Mouse (Mus musculus) lung, adult 2 months (tissue): ENCODE data around the gene Tekt3.

Experiments used
- CTCF ChIP-seq: fragments of 200-500 bp; IDR thresholded peaks from 2 replicates; pipeline ENCODE4 v1.5.1; 2011; ENCODE audit warnings: mild to moderate bottlenecking, low read length, control low read depth; ENCODE audit not compliant: insufficient read depth
- POLR2A ChIP-seq: fragments of 200-500 bp; IDR thresholded peaks from 2 replicates; pipeline ENCODE4 v1.6.1; 2011; ENCODE audit warnings: low read depth, mild to moderate bottlenecking, control low read depth, low read length, borderline replicate concordance; ENCODE audit errors: extremely low read depth

DNA sequence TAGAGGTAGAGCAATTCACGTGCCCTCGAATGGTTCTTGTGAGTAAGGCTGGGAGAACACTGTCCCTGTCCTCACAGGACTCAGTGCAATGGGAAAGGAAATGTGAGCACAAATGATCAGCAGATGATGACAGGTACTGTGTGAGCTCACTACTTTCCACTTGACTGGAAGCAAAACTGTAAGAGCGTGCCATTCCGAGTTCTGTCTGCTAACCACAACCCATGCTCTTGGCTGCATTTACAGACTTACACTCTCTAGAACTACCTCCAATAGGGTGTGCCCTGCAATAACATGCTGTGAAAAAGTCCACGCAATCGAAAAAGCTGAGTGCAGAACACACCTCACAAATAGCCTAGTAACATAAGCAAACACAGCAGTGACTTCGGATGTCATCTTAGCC is 5.9 kb upstream of the Tekt3 start:
- no peak for TF ChIP-seq CTCF
- TF ChIP-seq POLR2A = no peak
